ENCODE assay signal across 21 mouse cellular contexts in the genomic region with DNA sequence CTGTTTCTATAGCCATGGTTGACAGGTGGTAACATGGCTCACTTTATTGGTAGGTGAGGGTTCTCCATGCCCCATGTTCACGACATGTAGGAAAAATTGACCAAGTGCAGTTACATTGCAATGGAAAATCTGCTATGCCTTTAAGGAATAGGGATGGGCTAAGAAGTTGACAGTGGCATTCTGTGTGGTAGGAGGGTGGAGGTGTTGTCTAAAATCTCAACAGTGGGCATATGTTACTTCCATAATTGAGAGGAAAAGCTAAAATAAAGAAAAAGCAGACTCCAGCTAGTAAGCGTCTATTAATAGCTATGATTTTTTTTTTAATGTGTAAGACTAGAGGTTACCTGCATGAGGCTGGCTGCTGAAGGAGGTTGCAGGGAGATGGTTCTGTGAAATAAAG.
DNase-seq lines count a peak whose midpoint lies in the region; ATAC-seq lines count a peak whose summit lies in the region.
"Had no signal": no experiment of that assay in that cellular context is flagged by ENCODE, and none has a peak within 500 bp of the region (broad histone marks: within the 10 kb centered on the region; RNA-seq: fewer than 3 reads in every experiment).

No protein-coding gene starts in this region.

- DNase-seq in frontal cortex, postnatal 10 days (ENCODE audit: low spot score in 2 of 2): no peak
- peak; percentile 5 for DNase-seq in heart, adult 11 months
- DNase-seq in heart, postnatal 4 days: no peak
- DNase-seq in brain, adult 2 months (ENCODE audit: low read depth, low spot score): peak; percentile 64
- peak; percentile 33 for DNase-seq in telencephalon, adult 2 months (ENCODE audit: low read depth, low spot score)
- DNase-seq in liver: no peak
- DNase-seq in lung, postnatal 4 days: no peak
- DNase-seq: adrenal gland, adult 2 months; adrenal gland, adult 8-10 months; adrenal gland, postnatal 10 days; adrenal gland, postnatal 14 days; adrenal gland, postnatal 25 days; adrenal gland, postnatal 36 days; B cell, adult 2 months; cerebellum, adult 11 months; cerebellum, adult 11-12 months; cerebellum, adult 18-20 months had no signal

- peak; percentile 85 for ATAC-seq in frontal cortex, adult (ENCODE audit: low TSS enrichment)
- ATAC-seq: activated CD4-positive, CD25-positive, alpha-beta regulatory T cell, adult 4 months; CD4-positive, CD25-positive, alpha-beta regulatory T cell, adult 4 months; Patski had no signal

Comparison
In these comparisons a context has a peak if more than half of its experiments do, and no peak if none do; other contexts are left out.
1. DNase-seq: peak in heart, adult 11 months (single experiment), brain, adult 2 months (single experiment) and telencephalon, adult 2 months (single experiment); none in frontal cortex, postnatal 10 days (0 of 2), heart, postnatal 4 days (single experiment), liver (single experiment) and lung, postnatal 4 days (0 of 2).